Mouse (Mus musculus) heart, postnatal 0 days (tissue): ENCODE results near the gene Vac14.

ENCODE experiments used
- CTCF ChIP-seq: IDR thresholded peaks from 2 replicates; pipeline ENCODE4 v1.5.1; 2016; ENCODE audit warnings: antibody characterized with exemption, control low read depth, low read depth
- EP300 ChIP-seq: IDR thresholded peaks from 2 replicates; pipeline ENCODE4 v1.6.1; 2016; ENCODE audit warnings: antibody characterized with exemption, low read depth

GRCm38 (mm10) chr8:110650838-110651237 lies 32.5 kb downstream of the Vac14 start:
- TF ChIP-seq CTCF: peak; percentile 57
- TF ChIP-seq EP300: no peak
